9 mouse cellular contexts compared by ENCODE assay signal in genomic region chr8:45629066-45629430, GRCm38 (mm10).
DNase-seq lines count a peak whose midpoint lies in the region; ATAC-seq and TF ChIP-seq lines count a peak whose summit lies in the region.
"Had no signal": no experiment of that assay in that cellular context is flagged by ENCODE, and none has a peak within 500 bp of the region (broad histone marks: within the 10 kb centered on the region; RNA-seq: fewer than 3 reads in every experiment).

No protein-coding gene starts in this region.

- no peak for TF ChIP-seq CTCF in kidney, adult 2 months (conservative IDR thresholded peaks at IDR 0.05; ENCODE audit: insufficient read depth, insufficient read length, low read depth, low read length)

- no peaks in the 10 kb centered on the region; the same call in 1 of the 2 replicates for H3K4me1 ChIP-seq in kidney, adult 2 months (ENCODE audit: control insufficient read depth, insufficient read depth, low read length)
- H3K4me1 ChIP-seq in forebrain, embryonic 11.5 days (replicated peaks; ENCODE audit: control insufficient read depth, insufficient read depth, low read length): no peaks in the 10 kb centered on the region
- peaks cover 5% of the 10 kb centered on the region; the same call in 1 of the 2 replicates for H3K4me1 ChIP-seq in intestine, embryonic 16.5 days (ENCODE audit: control insufficient read depth, insufficient read depth, low read length)
- H3K4me1 ChIP-seq in neural tube, embryonic 13.5 days (replicated peaks): peaks cover 42% of the 10 kb centered on the region

- ATAC-seq in forebrain, embryonic 11.5 days (replicated peaks; ENCODE audit: low FRiP score): no peak
- ATAC-seq in intestine, embryonic 16.5 days: peak; percentile 14; the same call in 1 of the 2 replicates
- no peak for ATAC-seq in neural tube, embryonic 13.5 days (ENCODE audit: low read depth)

- peak overlapping the region; percentile 73 for H3K4me2 ChIP-seq in forebrain, embryonic 11.5 days (ENCODE audit: low read depth, low read length, severe bottlenecking)
- peak overlapping the region; percentile 86 for H3K4me2 ChIP-seq in intestine, embryonic 16.5 days (ENCODE audit: low read depth, low read length)
- H3K4me2 ChIP-seq in neural tube, embryonic 13.5 days: peak overlapping the region; percentile 81

- peak overlapping the region; percentile 24 for H3K4me3 ChIP-seq in kidney, adult 2 months (ENCODE audit: insufficient read depth, low read depth, low read length)
- H3K4me3 ChIP-seq in forebrain, embryonic 11.5 days (ENCODE audit: low read depth, low read length): peak overlapping the region; percentile 68
- H3K4me3 ChIP-seq in intestine, embryonic 16.5 days (ENCODE audit: low read length): peak overlapping the region; percentile 74
- peak overlapping the region; percentile 62 for H3K4me3 ChIP-seq in neural tube, embryonic 13.5 days

- DNase-seq in kidney, adult 2 months: no peak
- DNase-seq in kidney, postnatal 14 days: no peak
- no peak for DNase-seq in forebrain, embryonic 11.5 days (ENCODE audit: low spot score)
- no peak for DNase-seq in layer of hippocampus, adult 9-11 months
- DNase-seq in gastrocnemius, postnatal 10 days: no peak
- DNase-seq in frontal cortex, postnatal 25 days (ENCODE audit: low spot score in 2 of 2): no peak
- DNase-seq: right cerebral cortex, postnatal 4 days had no signal

- no peaks in the 10 kb centered on the region for H3K36me3 ChIP-seq in kidney, adult 2 months (ENCODE audit: control insufficient read depth, insufficient read depth, low read length)
- H3K36me3 ChIP-seq in forebrain, embryonic 11.5 days (ENCODE audit: control insufficient read depth, insufficient read depth, low read length): no peaks in the 10 kb centered on the region
- no peaks in the 10 kb centered on the region for H3K36me3 ChIP-seq in intestine, embryonic 16.5 days (ENCODE audit: control insufficient read depth, insufficient read depth, low read length)
- no peaks in the 10 kb centered on the region for H3K36me3 ChIP-seq in neural tube, embryonic 13.5 days

- peak overlapping the region; percentile 91 for H3K9ac ChIP-seq in forebrain, embryonic 11.5 days (ENCODE audit: low read length)
- H3K9ac ChIP-seq in intestine, embryonic 16.5 days (ENCODE audit: low read depth, low read length): peak overlapping the region; percentile 36; the same call in 1 of the 2 replicates
- 0 out of 2 replicates have a peak overlapping the region, but pooled peaks have one; percentile 27 for H3K9ac ChIP-seq in neural tube, embryonic 13.5 days

- WGBS in kidney, adult 2 months: 37% methylated on average over 8 of the region's 8 CpGs
- WGBS in forebrain, embryonic 11.5 days: 57% methylated on average over 8 of the region's 8 CpGs
- WGBS in intestine, embryonic 16.5 days: 56% methylated on average over 8 of the region's 8 CpGs
- 57% methylated on average over 8 of the region's 8 CpGs for WGBS in neural tube, embryonic 13.5 days

- no peaks in the 10 kb centered on the region for H3K9me3 ChIP-seq in forebrain, embryonic 11.5 days (ENCODE audit: control insufficient read depth, low read length)
- H3K9me3 ChIP-seq in intestine, embryonic 16.5 days (ENCODE audit: control insufficient read depth, low read length): no peaks in the 10 kb centered on the region
- no peaks in the 10 kb centered on the region for H3K9me3 ChIP-seq in neural tube, embryonic 13.5 days

- H3K27ac ChIP-seq in kidney, adult 2 months (ENCODE audit: insufficient read depth, low read depth, low read length): no peak overlapping the region
- no peak overlapping the region for H3K27ac ChIP-seq in forebrain, embryonic 11.5 days (ENCODE audit: low read depth, low read length)
- no peak overlapping the region; the same call in 1 of the 2 replicates for H3K27ac ChIP-seq in intestine, embryonic 16.5 days (ENCODE audit: low read length)
- peak overlapping the region; percentile 97; the same call in 1 of the 2 replicates for H3K27ac ChIP-seq in neural tube, embryonic 13.5 days (replicated peaks)

- no peaks in the 10 kb centered on the region for H3K27me3 ChIP-seq in kidney, adult 2 months (replicated peaks; ENCODE audit: control insufficient read depth, insufficient read depth, low read length)
- H3K27me3 ChIP-seq in forebrain, embryonic 11.5 days (ENCODE audit: control insufficient read depth, insufficient read depth, low read length): no peaks in the 10 kb centered on the region
- no peaks in the 10 kb centered on the region for H3K27me3 ChIP-seq in intestine, embryonic 16.5 days (replicated peaks; ENCODE audit: control insufficient read depth, insufficient read depth, low read length)
- H3K27me3 ChIP-seq in neural tube, embryonic 13.5 days: no peaks in the 10 kb centered on the region

- no peak for TF ChIP-seq POLR2A in kidney, adult 2 months (IDR thresholded peaks at IDR 0.05; ENCODE audit: low read depth, low read length)

Comparison
In these comparisons a context has a peak if more than half of its experiments do, and no peak if none do; other contexts are left out.
1. H3K4me3 ChIP-seq: peak in every context shown above with its lines; median percentile 74 in intestine, embryonic 16.5 days; 68 in forebrain, embryonic 11.5 days; 62 in neural tube, embryonic 13.5 days; 24 in kidney, adult 2 months.
2. H3K9ac ChIP-seq: peak in every context shown above with its lines; median percentile 91 in forebrain, embryonic 11.5 days; 36 in intestine, embryonic 16.5 days; 27 in neural tube, embryonic 13.5 days.